Mouse (Mus musculus) midbrain, postnatal 0 days (tissue): ENCODE data around the gene Efna1. TPM values are rescaled to one million over a fixed set of nuclear protein-coding genes. Genes with fewer than 3 reads are reported as not detected.
A peak's percentile ranks its signal among the peaks of the same experiment; 100 is the strongest.

Source experiments
- ATAC-seq: fragments of 200-750 bp; cut with Nextera tagmentation; 2 replicates; pipeline ENCODE4 v1.8.0; 2017; ENCODE audit warnings: moderate number of reproducible peaks, mild to moderate bottlenecking, moderate TSS enrichment, moderate library complexity; ENCODE audit not compliant: low FRiP score
- DNase-seq: peaks from one replicate; pipeline ENCODE4 v3.0.0-alpha.2; 2015; ENCODE audit warnings: low spot score
- H3K27ac ChIP-seq: fragments of 300-500 bp; sonication (generic); 2 replicates; pipeline ENCODE4 v1.5.1; 2014; ENCODE audit warnings: low read depth, mild to moderate bottlenecking, low read length, mixed read lengths
- H3K27me3 ChIP-seq: fragments of 300-500 bp; sonication (generic); 2 replicates; pipeline ENCODE4 v1.6.1; 2014; ENCODE audit warnings: low read length, control low read depth, mixed read lengths; ENCODE audit not compliant: insufficient read depth
- H3K36me3 ChIP-seq: fragments of 300-500 bp; sonication (generic); 2 replicates; pipeline ENCODE4 v1.6.1; 2014; ENCODE audit warnings: low read length, control low read depth, mixed read lengths; ENCODE audit not compliant: insufficient read depth
- H3K4me1 ChIP-seq: fragments of 300-500 bp; sonication (generic); 2 replicates; pipeline ENCODE4 v1.6.1; 2014; ENCODE audit warnings: mild to moderate bottlenecking, control low read depth, antibody characterized with exemption, low read length, mixed read lengths; ENCODE audit not compliant: insufficient read depth
- H3K4me2 ChIP-seq: fragments of 300-500 bp; sonication (generic); 2 replicates; pipeline ENCODE4 v1.6.1; 2014; ENCODE audit warnings: low read depth, mild to moderate bottlenecking, low read length, mixed read lengths; ENCODE audit not compliant: poor library complexity, severe bottlenecking
- H3K4me3 ChIP-seq: fragments of 300-500 bp; sonication (generic); 2 replicates; pipeline ENCODE4 v1.5.1; 2014; ENCODE audit warnings: low read depth, mild to moderate bottlenecking, low read length, moderate library complexity
- H3K9ac ChIP-seq: fragments of 300-500 bp; sonication (generic); replicated peaks from 2 replicates; pipeline ENCODE4 v1.6.1; 2014; ENCODE audit warnings: mild to moderate bottlenecking, low read length, moderate library complexity, mixed read lengths; ENCODE audit not compliant: poor library complexity, severe bottlenecking
- H3K9me3 ChIP-seq: fragments of 300-500 bp; sonication (generic); 2 replicates; pipeline ENCODE4 v1.6.1; 2016; ENCODE audit warnings: low read length, control low read depth
- CTCF ChIP-seq: IDR thresholded peaks from 2 replicates; pipeline ENCODE4 v1.5.1; 2016; ENCODE audit warnings: antibody characterized with exemption, mild to moderate bottlenecking
- WGBS: fragments of 180-500 bp; shearing (Covaris S2); extraction: QIAGEN DNeasy Blood & Tissue Kit; methylation state at CpG from one replicate; pipeline ENCODE4 v1.1.7; 2014; 5-methylcytosine and 5-hydroxymethylcytosine counted together
- polyA plus RNA-seq: library from polyadenylated mRNA; unstranded; fragments of >200 nt; fragmentation: Nextera tagmentation; extraction: Ambion mirVana; gene quantifications from 2 replicates; pipeline ENCODE4 v1.2.1, GENCODE M21; 2015
- total RNA-seq: library from RNA; depleted of rRNA; stranded (reverse); fragments of >200 nt; gene quantifications from 2 replicates; pipeline ENCODE4 v1.2.3, GENCODE M21; 2014

The Efna1 gene
- total and polyA plus RNA-seq, 2 experiments from 2014 or later: 6.6 to 9.4 TPM

DNA sequence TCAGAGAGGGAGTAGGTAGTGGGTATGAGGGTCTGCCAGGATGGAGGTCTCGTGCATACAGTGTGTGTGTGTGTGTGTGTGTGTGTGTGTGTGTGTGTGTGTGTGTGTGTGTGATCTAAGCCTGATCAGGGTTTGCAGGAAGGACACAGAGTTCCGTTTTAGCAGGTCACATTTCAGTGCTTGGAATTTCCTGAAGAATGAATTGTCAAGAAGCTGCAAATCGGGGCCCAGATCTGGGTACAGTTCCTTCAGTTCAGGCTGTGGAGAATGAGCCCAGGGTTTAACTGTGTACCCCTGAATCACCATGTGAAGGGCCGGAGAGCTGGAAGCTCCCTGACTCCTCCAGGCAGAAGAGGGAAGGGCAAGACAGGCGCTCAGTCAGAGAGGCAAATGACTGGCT is 6.3 kb upstream of the Efna1 start:
- H3K27me3 ChIP-seq: no peaks in the 10 kb centered on the region
- H3K4me3 ChIP-seq: no peak overlapping the region
- no peak for ATAC-seq

DNA sequence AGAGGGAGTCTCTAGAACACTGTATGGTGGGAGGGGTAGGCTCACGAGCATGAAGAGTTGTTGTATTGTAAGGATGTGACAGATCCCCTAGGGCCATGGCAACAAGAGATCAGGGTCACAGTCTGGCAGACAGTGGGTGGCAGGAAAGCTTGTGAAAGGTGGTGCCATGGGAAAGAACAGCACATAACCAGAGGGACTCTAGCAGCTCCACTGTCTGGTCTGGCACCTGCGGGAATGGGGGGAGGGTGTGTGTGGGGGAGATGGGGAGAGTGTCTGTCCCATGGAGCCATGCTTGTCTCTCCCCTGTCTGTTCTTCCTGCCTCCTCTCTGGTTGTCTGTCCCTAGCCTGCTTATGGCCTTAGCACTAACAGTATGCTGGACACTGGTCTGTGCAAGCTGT is 4.6 kb upstream of the Efna1 start:
- ATAC-seq (no peak), DNase-seq (no peak)
- Histone ChIP-seq H3K4me3 (no peak overlapping the region), H3K9ac (no peak overlapping the region), H3K36me3 (no peaks in the 10 kb centered on the region), H3K27me3 (0 out of 2 replicates have a peak, but pooled peaks cover 3% of the 10 kb centered on the region), H3K4me2 (no peak overlapping the region), H3K9me3 (no peaks in the 10 kb centered on the region), H3K4me1 (peaks cover 3% of the 10 kb centered on the region), H3K27ac (no peak overlapping the region)
- TF ChIP-seq CTCF: no peak
- 34% methylated on average over 2 of the region's 2 CpGs for WGBS

More for the DNA sequence above, 6.3 kb upstream of the Efna1 start:
- Histone ChIP-seq H3K36me3 (no peaks in the 10 kb centered on the region), H3K4me1 (no peaks in the 10 kb centered on the region), H3K27ac (no peak overlapping the region), H3K9me3 (no peaks in the 10 kb centered on the region), H3K9ac (no peak overlapping the region), H3K4me2 (no peak overlapping the region)
- no peak for DNase-seq
- 64% methylated on average over 5 of the region's 5 CpGs for WGBS
- TF ChIP-seq CTCF: no peak

DNA sequence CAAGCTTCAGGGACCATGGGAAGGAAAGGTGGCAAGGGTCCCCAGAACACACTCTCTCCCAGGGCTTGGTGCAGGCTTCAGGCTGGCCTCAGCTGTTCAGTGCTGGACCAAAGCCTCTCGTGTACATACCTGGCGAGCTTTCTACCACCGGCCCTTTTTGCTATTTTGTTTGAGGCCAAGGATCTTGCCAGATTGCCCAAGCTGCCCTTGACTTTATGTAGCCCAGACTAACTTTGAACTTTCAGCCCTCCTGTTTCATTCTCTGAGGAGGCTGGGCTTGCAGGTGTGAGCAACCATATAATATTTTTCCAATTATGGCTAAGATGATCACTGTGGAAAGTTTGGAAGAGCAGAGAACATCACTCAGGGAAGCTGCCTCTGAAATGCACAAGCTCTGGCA is 3.3 kb upstream of the Efna1 start:
- DNase-seq (no peak), ATAC-seq (no peak)
- 95% methylated on average over 3 of the region's 3 CpGs for WGBS
- Histone ChIP-seq H3K4me2 (no peak overlapping the region), H3K27ac (no peak overlapping the region), H3K4me3 (no peak overlapping the region), H3K9ac (no peak overlapping the region), H3K9me3 (no peaks in the 10 kb centered on the region), H3K4me1 (peaks cover 6% of the 10 kb centered on the region), H3K27me3 (0 out of 2 replicates have a peak, but pooled peaks cover 3% of the 10 kb centered on the region), H3K36me3 (no peaks in the 10 kb centered on the region)
- TF ChIP-seq CTCF: no peak

DNA sequence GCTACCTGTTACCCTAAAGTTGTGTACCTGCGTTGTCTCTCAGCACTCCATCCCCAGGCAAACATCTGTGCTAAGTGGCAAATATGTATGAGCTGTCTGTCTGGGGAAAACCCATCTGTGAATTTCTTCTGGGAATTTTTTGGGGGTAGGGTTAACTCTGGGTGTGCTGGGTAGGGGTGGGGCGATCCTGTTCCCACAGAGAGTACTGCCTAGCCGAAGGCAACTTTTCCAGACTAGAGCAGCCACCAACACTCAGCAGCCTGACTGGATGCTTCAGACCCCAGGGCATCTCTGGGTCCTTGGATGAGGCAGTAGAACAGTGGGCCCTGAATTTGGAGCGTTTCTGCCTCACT is 1.3 kb upstream of the Efna1 start:
- no peak overlapping the region for H3K4me2 ChIP-seq
- no peak overlapping the region for H3K4me3 ChIP-seq
- H3K36me3 ChIP-seq: no peaks in the 10 kb centered on the region
- DNase-seq: no peak
- peaks cover 7% of the 10 kb centered on the region for H3K4me1 ChIP-seq
- no peak for ATAC-seq
- no peak for TF ChIP-seq CTCF
- H3K27me3 ChIP-seq: peaks cover 7% of the 10 kb centered on the region; the same call in 1 of the 2 replicates
- no peaks in the 10 kb centered on the region for H3K9me3 ChIP-seq
- WGBS: 24% methylated on average over 4 of the region's 4 CpGs
- H3K27ac ChIP-seq: no peak overlapping the region
- H3K9ac ChIP-seq: no peak overlapping the region

DNA sequence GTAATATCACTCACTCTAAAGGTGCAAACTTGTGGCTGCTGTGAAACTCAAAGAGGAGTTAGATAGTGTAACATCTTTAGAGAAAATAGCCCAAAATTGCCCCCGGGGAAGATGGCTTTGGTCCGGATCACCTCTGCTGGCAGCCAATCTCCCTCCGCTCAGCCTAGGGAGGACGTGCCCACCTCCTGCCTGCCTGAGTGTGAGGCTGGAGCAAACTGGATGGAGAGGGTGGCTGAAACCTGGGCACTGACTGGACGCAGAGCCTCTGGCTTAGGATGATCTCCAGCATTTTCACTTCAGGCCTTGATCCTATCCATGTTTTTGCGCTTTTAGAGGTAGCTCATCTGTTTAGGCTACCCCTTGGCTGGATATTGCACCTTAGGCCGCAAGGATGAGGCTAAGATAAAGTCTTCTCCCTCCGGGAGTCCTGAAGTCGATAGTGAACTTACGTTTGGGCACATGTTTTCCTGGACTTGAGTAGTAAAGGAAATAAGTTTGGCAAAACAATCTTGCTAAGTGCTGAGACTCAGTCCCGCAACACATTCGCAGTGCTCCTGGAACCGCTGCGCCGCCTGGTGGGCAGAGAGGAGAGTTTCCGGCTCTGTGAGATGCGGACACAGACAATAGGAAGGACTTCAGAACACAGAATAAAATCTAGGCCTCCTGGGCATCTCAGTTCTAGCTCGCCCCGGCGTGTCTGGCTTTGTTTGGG is 793 bp upstream of the Efna1 start:
- Histone ChIP-seq H3K36me3 (no peaks in the 10 kb centered on the region), H3K27me3 (peaks cover 7% of the 10 kb centered on the region; the same call in 1 of the 2 replicates), H3K4me2 (peak overlapping the region; percentile 88), H3K9ac (no peak overlapping the region), H3K4me1 (peaks cover 7% of the 10 kb centered on the region), H3K4me3 (peak overlapping the region; percentile 41; the same call in 1 of the 2 replicates), H3K27ac (no peak overlapping the region), H3K9me3 (no peaks in the 10 kb centered on the region)
- DNase-seq (peak; percentile 89), ATAC-seq (no peak)
- peak; percentile 92 for TF ChIP-seq CTCF
- WGBS: 11% methylated on average over 20 of the region's 20 CpGs

DNA sequence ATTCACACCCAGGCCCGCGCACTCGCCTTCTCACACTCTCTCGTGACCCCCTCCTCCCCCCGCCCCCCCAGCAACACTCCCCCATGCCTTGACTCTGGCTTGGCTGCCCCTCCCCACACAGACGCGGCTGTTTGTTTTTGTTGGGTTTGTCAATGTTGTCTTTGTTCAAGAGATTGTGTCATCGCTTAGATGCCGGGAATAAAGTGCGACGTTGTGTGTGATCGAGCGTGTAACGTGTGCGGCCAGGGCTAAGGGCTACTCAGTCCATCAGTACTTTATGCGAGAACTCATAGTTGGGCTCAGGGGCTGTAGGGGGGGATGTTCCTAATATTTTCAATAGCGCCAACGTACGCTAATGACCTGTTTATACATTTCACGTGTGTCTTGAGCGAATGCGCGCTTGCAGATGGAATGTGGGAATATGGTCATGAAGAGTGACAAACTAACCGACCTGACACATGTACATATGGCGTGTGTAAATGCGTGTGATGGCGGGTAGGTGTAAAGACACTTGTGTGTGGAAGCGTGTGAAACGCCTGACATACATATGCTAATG is 814 bp downstream of the Efna1 start:
- under 1% methylated on average over 29 of the region's 29 CpGs for WGBS
- H3K36me3 ChIP-seq: no peaks in the 10 kb centered on the region
- H3K4me2 ChIP-seq: peak overlapping the region; percentile 88
- H3K9me3 ChIP-seq: no peaks in the 10 kb centered on the region
- DNase-seq (peak; percentile 57), ATAC-seq (peak; percentile 29; the same call in 1 of the 2 replicates)
- H3K9ac ChIP-seq: peak overlapping the region; percentile 59; the same call in 1 of the 2 replicates
- peak overlapping the region; percentile 41 for H3K4me3 ChIP-seq
- peak; percentile 12; the same call in 1 of the 2 replicates for TF ChIP-seq CTCF
- peak overlapping the region; percentile 51; the same call in 1 of the 2 replicates for H3K27ac ChIP-seq
- peaks cover 7% of the 10 kb centered on the region; the same call in 1 of the 2 replicates for H3K27me3 ChIP-seq
- peaks cover 7% of the 10 kb centered on the region for H3K4me1 ChIP-seq
